Mouse (Mus musculus) thymus, postnatal 4 days (tissue): Measurements from ENCODE around the gene Tmco5.

Source experiments
- DNase-seq: peaks from one replicate; pipeline ENCODE4 v3.0.0; 2021

Gene Tmco5

DNA sequence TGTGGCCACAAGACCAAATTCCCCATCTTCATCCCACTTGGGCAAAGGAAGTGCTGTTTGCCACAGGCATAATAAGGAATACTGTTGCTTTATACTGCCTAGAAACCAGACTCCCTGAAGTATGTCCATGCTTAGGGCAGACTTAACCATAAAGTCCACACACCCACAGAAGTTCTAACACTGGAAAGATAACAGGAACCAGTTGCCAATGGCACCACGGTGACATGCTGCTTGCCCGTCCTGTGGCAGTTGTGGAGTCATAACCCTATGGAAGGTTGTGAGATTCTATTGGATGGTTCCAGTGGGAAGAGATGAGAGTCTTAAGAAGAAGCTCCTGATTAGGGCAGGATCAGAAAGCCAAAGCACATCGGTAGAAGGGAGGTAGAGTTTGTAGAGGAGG lies at the start of gene Tmco5:
Gene Tmco5 (plus strand): TSS at position 301 of the 400 bp plus-strand sequence.
- no peak for DNase-seq

DNA sequence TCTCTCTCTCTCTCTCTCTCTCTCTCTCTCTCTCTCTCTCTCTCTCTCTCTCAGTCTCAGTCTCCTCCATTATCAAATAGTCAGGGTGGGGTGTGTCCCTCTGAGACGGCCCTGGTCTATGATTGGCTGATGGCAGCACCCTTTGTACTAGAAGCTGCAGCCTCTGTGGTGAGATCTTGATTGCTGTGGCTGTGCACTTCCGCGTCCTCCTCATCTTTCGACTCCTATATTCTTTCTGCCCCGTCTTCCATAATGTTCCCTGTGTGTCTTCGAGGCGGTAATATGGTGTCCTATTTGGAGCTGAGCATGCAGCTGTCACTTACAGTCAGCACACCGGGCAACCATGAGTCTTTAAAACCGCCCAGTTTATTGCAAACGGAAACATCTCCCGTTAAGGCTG lies 46.6 kb upstream of the Tmco5 start:
- no peak for DNase-seq

DNA sequence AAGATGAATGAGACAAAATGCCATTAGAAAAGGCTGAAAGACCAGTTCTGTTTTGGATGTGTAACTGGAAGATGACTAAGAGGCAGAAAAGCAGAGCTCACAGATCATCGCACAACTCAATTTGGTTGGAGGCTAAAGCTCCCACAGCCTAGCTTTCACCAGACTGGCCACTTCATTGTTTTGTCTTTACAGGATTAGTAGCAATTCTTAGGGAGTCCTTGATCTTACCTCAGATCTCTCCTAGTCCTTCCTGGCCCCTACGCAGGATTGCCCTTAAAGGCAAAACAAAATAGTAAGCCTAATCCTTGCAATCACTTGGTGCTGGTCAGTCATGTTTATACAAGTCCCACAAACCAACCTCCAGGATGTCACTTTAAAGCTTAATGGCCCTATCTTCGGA lies 40.7 kb upstream of the Tmco5 start:
- DNase-seq: no peak

GRCm38 (mm10) chr2:116838538-116839197 lies 39.8 kb upstream of the Tmco5 start:
- no peak for DNase-seq

- no peak for DNase-seq
Observed at GRCm38 (mm10) chr2:116849980-116850636, 28.4 kb upstream of the Tmco5 start.

- DNase-seq: no peak
Observed at GRCm38 (mm10) chr2:116851356-116851755, 27.1 kb upstream of the Tmco5 start.

- DNase-seq: no peak
Observed at GRCm38 (mm10) chr2:116852249-116852648, 26.2 kb upstream of the Tmco5 start.

DNA sequence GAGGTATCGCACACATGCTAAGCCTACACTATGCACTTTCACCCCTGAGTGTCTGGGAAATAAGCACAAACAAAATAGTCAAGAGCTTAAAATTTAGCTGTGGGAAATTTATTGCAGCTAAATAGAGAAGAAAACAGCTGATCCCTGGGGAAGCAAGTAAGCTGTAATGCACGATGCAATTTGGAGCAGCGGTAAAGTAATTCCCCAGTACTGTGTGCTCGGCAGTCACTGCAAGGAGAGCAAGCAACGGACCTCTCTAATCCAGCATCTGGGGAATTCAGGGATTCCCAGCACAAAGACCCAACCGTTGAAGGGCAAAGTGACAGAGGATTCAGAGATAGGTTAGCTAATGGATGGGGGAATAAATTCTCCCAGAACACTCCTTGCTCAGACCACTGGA lies 19.8 kb upstream of the Tmco5 start:
- DNase-seq: no peak

- DNase-seq: no peak
Observed at GRCm38 (mm10) chr2:116876955-116877615, 1.4 kb upstream of the Tmco5 start.

- no peak for DNase-seq
Observed at GRCm38 (mm10) chr2:116879730-116880129, 1.2 kb downstream of the Tmco5 start.

- DNase-seq: no peak
Observed at GRCm38 (mm10) chr2:116893316-116893987, 15.0 kb downstream of the Tmco5 start.

DNA sequence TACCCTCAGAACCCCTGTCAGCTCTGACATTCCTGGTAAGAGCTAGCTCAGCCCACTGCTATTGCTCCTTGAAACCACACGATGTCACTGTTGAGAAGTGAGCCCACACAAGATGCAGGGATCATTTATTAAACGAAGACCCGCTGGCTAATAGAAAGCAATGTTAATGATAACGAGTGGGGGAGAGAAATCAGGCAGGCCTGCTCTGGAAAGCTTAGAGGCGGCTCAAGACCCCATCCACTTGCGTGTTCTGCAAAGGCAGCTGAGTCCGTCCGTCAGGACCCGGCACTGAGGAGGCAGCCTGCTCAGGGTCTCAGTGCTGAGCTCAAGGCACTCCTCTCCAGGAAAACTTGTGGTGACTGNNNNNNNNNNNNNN lies 15.5 kb downstream of the Tmco5 start:
- peak; percentile 17 for DNase-seq

- peak; percentile 90 for DNase-seq
Observed at GRCm38 (mm10) chr2:116899615-116900272, 21.3 kb downstream of the Tmco5 start.

DNA sequence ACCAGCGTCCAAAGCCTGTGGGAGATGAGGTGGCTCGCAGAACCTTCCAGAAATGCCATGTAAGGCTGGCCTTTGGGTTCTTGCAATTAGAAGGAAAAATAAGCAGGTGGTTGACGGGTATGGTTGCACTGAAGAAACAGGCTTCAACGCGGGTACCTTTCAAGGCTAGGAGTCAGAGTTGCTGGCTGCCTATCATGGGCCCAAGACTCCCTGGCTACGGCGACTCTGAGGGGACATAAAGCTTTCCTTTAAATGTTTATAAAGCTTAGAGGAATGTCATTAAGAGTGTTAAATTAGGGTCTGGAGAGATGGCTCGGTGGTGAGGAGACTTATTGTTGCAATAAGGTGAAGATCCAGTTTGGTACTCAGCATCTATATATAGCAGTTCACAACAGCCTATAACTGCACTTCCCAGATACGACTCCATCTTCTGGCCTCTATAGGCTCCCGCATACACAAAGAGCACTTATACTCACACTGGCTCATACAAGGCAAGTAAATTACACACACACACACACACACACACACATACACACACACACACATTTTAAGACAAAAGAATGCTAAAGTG lies 21.9 kb downstream of the Tmco5 start:
- no peak for DNase-seq

- no peak for DNase-seq
Observed at GRCm38 (mm10) chr2:116908268-116908667, 29.8 kb downstream of the Tmco5 start.

GRCm38 (mm10) chr2:116912334-116913070 lies 34.0 kb downstream of the Tmco5 start:
- no peak for DNase-seq

- DNase-seq: no peak
Observed at GRCm38 (mm10) chr2:116913677-116914405, 35.4 kb downstream of the Tmco5 start.

- no peak for DNase-seq
Observed at GRCm38 (mm10) chr2:116914636-116915035, 36.1 kb downstream of the Tmco5 start.

DNA sequence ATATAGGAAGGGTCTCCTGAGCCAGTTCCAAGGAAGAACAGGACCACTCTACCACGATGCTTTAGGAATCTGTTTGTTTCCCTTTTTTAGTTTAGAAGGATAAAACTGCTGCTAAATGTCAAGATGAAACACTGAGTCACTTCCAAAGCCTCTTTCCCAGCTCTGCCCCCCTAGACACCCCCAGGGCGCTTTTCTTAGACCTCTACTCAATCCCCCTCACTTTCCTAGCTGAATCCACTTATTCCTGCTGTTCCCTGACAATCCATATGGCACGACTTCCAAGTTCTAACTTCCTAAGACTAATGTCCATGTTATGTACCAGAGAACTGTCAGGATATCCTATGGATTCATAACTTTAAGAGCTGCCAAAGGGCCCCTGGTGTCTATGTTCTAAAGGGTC lies 40.1 kb downstream of the Tmco5 start:
- no peak for DNase-seq

DNA sequence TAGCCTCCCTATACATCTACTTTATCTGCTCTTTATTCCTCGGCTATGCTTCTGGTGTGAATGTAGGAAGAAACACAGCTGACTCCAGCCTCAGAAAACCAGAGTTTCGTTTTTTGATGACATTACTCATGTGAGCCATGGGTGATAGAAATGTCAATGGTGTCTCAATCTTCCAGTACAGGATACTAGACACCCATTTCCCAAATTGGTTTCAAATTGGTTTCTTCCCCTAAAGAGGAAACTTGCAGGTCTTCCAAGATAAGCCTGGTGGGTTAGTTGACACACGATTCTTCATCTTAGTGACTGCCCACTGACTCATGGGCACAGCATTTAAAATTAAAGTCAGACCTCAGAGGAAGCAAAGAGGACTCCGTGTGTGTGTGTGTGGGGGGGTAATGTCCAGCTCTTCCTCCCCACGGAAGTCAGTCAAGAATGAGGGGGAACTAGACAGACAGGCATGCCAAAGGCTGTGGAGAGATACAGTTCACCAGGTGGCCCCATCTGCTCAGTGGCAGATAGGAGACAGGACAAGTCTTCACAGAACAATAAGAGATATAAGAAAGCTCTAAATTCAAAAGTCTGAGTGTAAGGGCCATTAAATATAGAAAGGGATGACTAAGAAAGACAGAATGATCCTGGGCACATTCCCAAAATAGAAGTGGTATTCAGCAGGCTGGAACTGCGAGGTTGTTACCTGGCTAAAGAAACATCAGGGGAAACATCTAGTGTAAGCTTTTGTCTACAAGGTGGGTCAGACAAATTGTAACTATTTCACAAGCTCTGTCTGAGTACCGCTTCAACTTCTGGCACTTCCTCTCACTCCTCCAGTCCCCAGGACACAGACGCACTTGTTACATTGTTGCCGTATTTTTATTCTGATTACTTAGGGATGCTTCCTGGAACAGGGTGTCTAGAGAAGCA lies 44.3 kb downstream of the Tmco5 start:
- no peak for DNase-seq
